ENCODE assay signal across 20 mouse cellular contexts in genomic region chr17:35810900-35811648, GRCm38 (mm10). TPM values are rescaled to one million over a fixed set of nuclear protein-coding genes. Genes with fewer than 3 reads are reported as not detected.
DNase-seq lines count a peak whose midpoint lies in the region; ATAC-seq and TF ChIP-seq lines count a peak whose summit lies in the region.
"Had no signal": no experiment of that assay in that cellular context is flagged by ENCODE, and none has a peak within 500 bp of the region (broad histone marks: within the 10 kb centered on the region; RNA-seq: fewer than 3 reads in every experiment).

No protein-coding gene starts in this region.

- DNase-seq in embryonic facial prominence, embryonic 10.5 days (ENCODE audit: low spot score) = no peak
- no peak for DNase-seq in heart, postnatal 4 days
- DNase-seq in lung, postnatal 0 days (ENCODE audit: low spot score) = no peak
- no peak for DNase-seq in lung, adult 18-20 months
- no peak for DNase-seq in stomach, postnatal 0 days (ENCODE audit: low spot score)
- DNase-seq: adrenal gland, postnatal 25 days; cerebellum, adult 11-12 months; cerebellum, postnatal 14 days; gastrocnemius, postnatal 10 days; kidney, adult 11 months; kidney, postnatal 14 days; lung, postnatal 36 days; retina, postnatal 1 day had no signal

- no peaks in the 10 kb centered on the region for H3K36me3 ChIP-seq in embryonic facial prominence, embryonic 13.5 days
- no peaks in the 10 kb centered on the region for H3K36me3 ChIP-seq in embryonic facial prominence, embryonic 10.5 days (replicated peaks)
- H3K36me3 ChIP-seq in heart, embryonic 13.5 days = no peaks in the 10 kb centered on the region
- no peaks in the 10 kb centered on the region for H3K36me3 ChIP-seq in lung, postnatal 0 days (ENCODE audit: insufficient read depth, low read length)
- no peaks in the 10 kb centered on the region for H3K36me3 ChIP-seq in stomach, postnatal 0 days (ENCODE audit: control insufficient read depth, insufficient read depth, low read length)
- no peaks in the 10 kb centered on the region for H3K36me3 ChIP-seq in intestine, postnatal 0 days (ENCODE audit: control insufficient read depth, insufficient read depth)
- H3K36me3 ChIP-seq: limb, embryonic 10.5 days; midbrain, embryonic 10.5 days had no signal

- H3K4me2 ChIP-seq in embryonic facial prominence, embryonic 13.5 days = no peak overlapping the region
- H3K4me2 ChIP-seq in heart, embryonic 13.5 days = no peak overlapping the region
- no peak overlapping the region for H3K4me2 ChIP-seq in lung, postnatal 0 days (replicated peaks; ENCODE audit: low read depth, low read length)
- H3K4me2 ChIP-seq in stomach, postnatal 0 days (replicated peaks; ENCODE audit: low read depth) = no peak overlapping the region
- no peak overlapping the region for H3K4me2 ChIP-seq in intestine, postnatal 0 days (replicated peaks; ENCODE audit: low read depth)

- H3K27ac ChIP-seq in embryonic facial prominence, embryonic 13.5 days = peak overlapping the region; percentile 91; the same call in 1 of the 2 replicates
- no peak overlapping the region for H3K27ac ChIP-seq in embryonic facial prominence, embryonic 10.5 days (replicated peaks)
- peak overlapping the region; percentile 30 for H3K27ac ChIP-seq in heart, embryonic 13.5 days (replicated peaks)
- peak overlapping the region; percentile 49; the same call in 1 of the 2 replicates for H3K27ac ChIP-seq in lung, postnatal 0 days (ENCODE audit: low read length)
- peak overlapping the region; percentile 45; the same call in 1 of the 2 replicates for H3K27ac ChIP-seq in stomach, postnatal 0 days (replicated peaks)
- no peak overlapping the region for H3K27ac ChIP-seq in intestine, postnatal 0 days (ENCODE audit: low read depth, low read length)
- H3K27ac ChIP-seq: hindbrain, postnatal 0 days; left cerebral cortex, adult 2 months; limb, embryonic 10.5 days; midbrain, embryonic 10.5 days had no signal

- 83% methylated on average over 5 of the region's 5 CpGs for WGBS in embryonic facial prominence, embryonic 13.5 days
- WGBS in embryonic facial prominence, embryonic 10.5 days = 85% methylated on average over 5 of the region's 5 CpGs
- WGBS in heart, embryonic 13.5 days = 60% methylated on average over 5 of the region's 5 CpGs
- WGBS in lung, postnatal 0 days = 49% methylated on average over 5 of the region's 5 CpGs
- 59% methylated on average over 5 of the region's 5 CpGs for WGBS in stomach, postnatal 0 days
- 77% methylated on average over 5 of the region's 5 CpGs for WGBS in intestine, postnatal 0 days

- no peak overlapping the region for H3K4me3 ChIP-seq in embryonic facial prominence, embryonic 13.5 days
- no peak overlapping the region for H3K4me3 ChIP-seq in embryonic facial prominence, embryonic 10.5 days
- no peak overlapping the region for H3K4me3 ChIP-seq in heart, embryonic 13.5 days
- H3K4me3 ChIP-seq in lung, postnatal 0 days (ENCODE audit: low read depth, low read length) = no peak overlapping the region
- no peak overlapping the region for H3K4me3 ChIP-seq in stomach, postnatal 0 days (ENCODE audit: low read depth, low read length)
- no peak overlapping the region for H3K4me3 ChIP-seq in intestine, postnatal 0 days (ENCODE audit: low read depth, low read length)
- H3K4me3 ChIP-seq: left cerebral cortex, adult 2 months; limb, embryonic 10.5 days; midbrain, embryonic 10.5 days had no signal

- no peaks in the 10 kb centered on the region for H3K27me3 ChIP-seq in embryonic facial prominence, embryonic 13.5 days
- no peaks in the 10 kb centered on the region for H3K27me3 ChIP-seq in embryonic facial prominence, embryonic 10.5 days (replicated peaks; ENCODE audit: low read depth, poor library complexity, severe bottlenecking)
- H3K27me3 ChIP-seq in heart, embryonic 13.5 days (replicated peaks) = no peaks in the 10 kb centered on the region
- H3K27me3 ChIP-seq in lung, postnatal 0 days (replicated peaks; ENCODE audit: insufficient read depth, low read length) = no peaks in the 10 kb centered on the region
- H3K27me3 ChIP-seq in stomach, postnatal 0 days (ENCODE audit: control insufficient read depth, insufficient read depth, low read length) = no peaks in the 10 kb centered on the region
- no peaks in the 10 kb centered on the region for H3K27me3 ChIP-seq in intestine, postnatal 0 days (replicated peaks; ENCODE audit: control insufficient read depth, insufficient read depth, low read length)

- H3K9ac ChIP-seq in embryonic facial prominence, embryonic 13.5 days = no peak overlapping the region
- no peak overlapping the region for H3K9ac ChIP-seq in heart, embryonic 13.5 days
- no peak overlapping the region for H3K9ac ChIP-seq in lung, postnatal 0 days (replicated peaks; ENCODE audit: low read depth)
- no peak overlapping the region for H3K9ac ChIP-seq in stomach, postnatal 0 days (ENCODE audit: low read length)
- H3K9ac ChIP-seq in intestine, postnatal 0 days (ENCODE audit: low read depth, low read length) = no peak overlapping the region

- ATAC-seq in embryonic facial prominence, embryonic 13.5 days (ENCODE audit: insufficient number of reproducible peaks, insufficient read depth, low FRiP score, low TSS enrichment, low read depth) = no peak
- ATAC-seq in heart, embryonic 13.5 days (ENCODE audit: extremely low read depth, insufficient number of reproducible peaks, low FRiP score, low TSS enrichment) = no peak
- ATAC-seq in lung, postnatal 0 days = no peak
- no peak for ATAC-seq in stomach, postnatal 0 days (ENCODE audit: low FRiP score, low TSS enrichment)
- ATAC-seq in intestine, postnatal 0 days = no peak
- ATAC-seq: hindbrain, postnatal 0 days had no signal

- H3K9me3 ChIP-seq in embryonic facial prominence, embryonic 13.5 days = no peaks in the 10 kb centered on the region
- no peaks in the 10 kb centered on the region for H3K9me3 ChIP-seq in embryonic facial prominence, embryonic 10.5 days
- no peaks in the 10 kb centered on the region for H3K9me3 ChIP-seq in heart, embryonic 13.5 days
- H3K9me3 ChIP-seq in lung, postnatal 0 days (ENCODE audit: low read length) = no peaks in the 10 kb centered on the region
- no peaks in the 10 kb centered on the region for H3K9me3 ChIP-seq in stomach, postnatal 0 days (ENCODE audit: control insufficient read depth, low read length)
- H3K9me3 ChIP-seq in intestine, postnatal 0 days (ENCODE audit: control insufficient read depth) = no peaks in the 10 kb centered on the region
- H3K9me3 ChIP-seq: limb, embryonic 10.5 days; midbrain, embryonic 10.5 days had no signal

- TF ChIP-seq CTCF in lung, postnatal 0 days (IDR thresholded peaks at IDR 0.05) = no peak
- no peak for TF ChIP-seq CTCF in stomach, postnatal 0 days (IDR thresholded peaks at IDR 0.05; ENCODE audit: low read depth)
- TF ChIP-seq CTCF in intestine, postnatal 0 days (IDR thresholded peaks at IDR 0.05; ENCODE audit: low read depth) = no peak

- TF ChIP-seq EP300 in lung, postnatal 0 days (IDR thresholded peaks at IDR 0.05) = no peak
- TF ChIP-seq EP300 in stomach, postnatal 0 days (optimal IDR thresholded peaks at IDR 0.05) = no peak

- peaks cover 38% of the 10 kb centered on the region for H3K4me1 ChIP-seq in embryonic facial prominence, embryonic 13.5 days
- peaks cover 14% of the 10 kb centered on the region; the same call in 1 of the 2 replicates for H3K4me1 ChIP-seq in embryonic facial prominence, embryonic 10.5 days
- H3K4me1 ChIP-seq in heart, embryonic 13.5 days = peaks cover 54% of the 10 kb centered on the region
- H3K4me1 ChIP-seq in lung, postnatal 0 days (ENCODE audit: insufficient read depth, low read depth, low read length) = peaks cover 41% of the 10 kb centered on the region
- peaks cover 10% of the 10 kb centered on the region for H3K4me1 ChIP-seq in stomach, postnatal 0 days (replicated peaks; ENCODE audit: control insufficient read depth, insufficient read depth)
- peaks cover 9% of the 10 kb centered on the region; the same call in 1 of the 2 replicates for H3K4me1 ChIP-seq in intestine, postnatal 0 days (replicated peaks; ENCODE audit: control insufficient read depth, insufficient read depth, low read length)
- H3K4me1 ChIP-seq: limb, embryonic 10.5 days; midbrain, embryonic 10.5 days had no signal

RNA-seq across cellular contexts. Expression of gene Ier3, which starts 10.4 kb away (rescaled TPM):
- polyA plus RNA-seq in embryonic facial prominence, embryonic 13.5 days (2015; fragmentation: Nextera tagmentation; extraction: Ambion mirVana) = 20.1 and 27.7 TPM in 2 replicates
- 3.7 and 4.4 TPM in 2 replicates for polyA plus RNA-seq in embryonic facial prominence, embryonic 10.5 days (2016; fragmentation: Nextera tagmentation; extraction: Ambion mirVana)
- 41.7 and 49.9 TPM in 2 replicates for polyA plus RNA-seq in heart, embryonic 13.5 days (2015; fragmentation: Nextera tagmentation; extraction: Ambion mirVana)
- 10 to 100 TPM; 39.7 to 42.5 TPM for total RNA-seq in heart, postnatal 4 days (2021)
- 205 and 234 TPM in 2 replicates for polyA plus RNA-seq in lung, postnatal 0 days (2015; fragmentation: Nextera tagmentation; extraction: Ambion mirVana)
- polyA plus RNA-seq in stomach, postnatal 0 days (2015; fragmentation: Nextera tagmentation; extraction: Ambion mirVana) = 74.8 and 79.5 TPM in 2 replicates
- 34.6 and 36.9 TPM in 2 replicates for polyA plus RNA-seq in intestine, postnatal 0 days (2015; fragmentation: Nextera tagmentation; extraction: Ambion mirVana)

RNA-seq across cellular contexts. Expression of gene Flot1, which starts 12.0 kb away (rescaled TPM):
- 61.0 and 67.2 TPM in 2 replicates for polyA plus RNA-seq in embryonic facial prominence, embryonic 13.5 days (2015; fragmentation: Nextera tagmentation; extraction: Ambion mirVana)
- 45.9 and 49.2 TPM in 2 replicates for polyA plus RNA-seq in embryonic facial prominence, embryonic 10.5 days (2016; fragmentation: Nextera tagmentation; extraction: Ambion mirVana)
- 81.1 and 99.0 TPM in 2 replicates for polyA plus RNA-seq in heart, embryonic 13.5 days (2015; fragmentation: Nextera tagmentation; extraction: Ambion mirVana)
- total RNA-seq in heart, postnatal 4 days (2021) = 100 to 1,000 TPM in 1 of 2 experiments, 10 to 100 TPM in 1; 97.8 to 105 TPM
- 106 and 117 TPM in 2 replicates for polyA plus RNA-seq in lung, postnatal 0 days (2015; fragmentation: Nextera tagmentation; extraction: Ambion mirVana)
- polyA plus RNA-seq in stomach, postnatal 0 days (2015; fragmentation: Nextera tagmentation; extraction: Ambion mirVana) = 41.0 and 43.5 TPM in 2 replicates
- 56.4 and 57.8 TPM in 2 replicates for polyA plus RNA-seq in intestine, postnatal 0 days (2015; fragmentation: Nextera tagmentation; extraction: Ambion mirVana)

RNA-seq across cellular contexts. Expression of gene Tubb5, which starts 27.0 kb away (rescaled TPM):
- polyA plus RNA-seq in embryonic facial prominence, embryonic 13.5 days (2015; fragmentation: Nextera tagmentation; extraction: Ambion mirVana) = 1,166 and 1,221 TPM in 2 replicates
- polyA plus RNA-seq in embryonic facial prominence, embryonic 10.5 days (2016; fragmentation: Nextera tagmentation; extraction: Ambion mirVana) = 1,654 and 1,662 TPM in 2 replicates
- 741 and 743 TPM in 2 replicates for polyA plus RNA-seq in heart, embryonic 13.5 days (2015; fragmentation: Nextera tagmentation; extraction: Ambion mirVana)
- 100 to 1,000 TPM; 908 to 913 TPM for total RNA-seq in heart, postnatal 4 days (2021)
- polyA plus RNA-seq in lung, postnatal 0 days (2015; fragmentation: Nextera tagmentation; extraction: Ambion mirVana) = 292 and 298 TPM in 2 replicates
- 251 and 296 TPM in 2 replicates for polyA plus RNA-seq in stomach, postnatal 0 days (2015; fragmentation: Nextera tagmentation; extraction: Ambion mirVana)
- 233 and 240 TPM in 2 replicates for polyA plus RNA-seq in intestine, postnatal 0 days (2015; fragmentation: Nextera tagmentation; extraction: Ambion mirVana)

RNA-seq across cellular contexts. Expression of gene Mdc1, which starts 30.2 kb away (rescaled TPM):
- polyA plus RNA-seq in embryonic facial prominence, embryonic 13.5 days (2015; fragmentation: Nextera tagmentation; extraction: Ambion mirVana) = 15.7 and 21.0 TPM in 2 replicates
- polyA plus RNA-seq in embryonic facial prominence, embryonic 10.5 days (2016; fragmentation: Nextera tagmentation; extraction: Ambion mirVana) = 18.4 and 21.2 TPM in 2 replicates
- 17.7 and 18.4 TPM in 2 replicates for polyA plus RNA-seq in heart, embryonic 13.5 days (2015; fragmentation: Nextera tagmentation; extraction: Ambion mirVana)
- 10 to 100 TPM; 37.9 to 40.6 TPM for total RNA-seq in heart, postnatal 4 days (2021)
- 2.8 and 3.1 TPM in 2 replicates for polyA plus RNA-seq in lung, postnatal 0 days (2015; fragmentation: Nextera tagmentation; extraction: Ambion mirVana)
- 2.1 and 2.2 TPM in 2 replicates for polyA plus RNA-seq in stomach, postnatal 0 days (2015; fragmentation: Nextera tagmentation; extraction: Ambion mirVana)
- polyA plus RNA-seq in intestine, postnatal 0 days (2015; fragmentation: Nextera tagmentation; extraction: Ambion mirVana) = 2.3 and 2.7 TPM in 2 replicates

RNA-seq across cellular contexts. Expression of gene Nrm, which starts 50.0 kb away (rescaled TPM):
- polyA plus RNA-seq in embryonic facial prominence, embryonic 13.5 days (2015; fragmentation: Nextera tagmentation; extraction: Ambion mirVana) = 49.0 and 53.5 TPM in 2 replicates
- polyA plus RNA-seq in embryonic facial prominence, embryonic 10.5 days (2016; fragmentation: Nextera tagmentation; extraction: Ambion mirVana) = 64.6 and 65.1 TPM in 2 replicates
- 43.5 and 50.5 TPM in 2 replicates for polyA plus RNA-seq in heart, embryonic 13.5 days (2015; fragmentation: Nextera tagmentation; extraction: Ambion mirVana)
- total RNA-seq in heart, postnatal 4 days (2021) = 10 to 100 TPM; 26.3 to 32.2 TPM
- polyA plus RNA-seq in lung, postnatal 0 days (2015; fragmentation: Nextera tagmentation; extraction: Ambion mirVana) = 21.4 and 22.9 TPM in 2 replicates
- polyA plus RNA-seq in stomach, postnatal 0 days (2015; fragmentation: Nextera tagmentation; extraction: Ambion mirVana) = 27.3 and 27.4 TPM in 2 replicates
- 19.8 and 20.6 TPM in 2 replicates for polyA plus RNA-seq in intestine, postnatal 0 days (2015; fragmentation: Nextera tagmentation; extraction: Ambion mirVana)

Comparison
In these comparisons a context has a peak if more than half of its experiments do, and no peak if none do; other contexts are left out.
1. H3K27ac ChIP-seq: peak in embryonic facial prominence, embryonic 13.5 days (single experiment), heart, embryonic 13.5 days (single experiment), lung, postnatal 0 days (single experiment) and stomach, postnatal 0 days (single experiment); none in embryonic facial prominence, embryonic 10.5 days (single experiment) and intestine, postnatal 0 days (single experiment).